In genomic region chr14:26639251-26639650, GRCm38 (mm10) we compare ENCODE assay signal across 8 mouse cellular contexts. TPM values are rescaled to one million over a fixed set of nuclear protein-coding genes. Genes with fewer than 3 reads are reported as not detected.
DNase-seq lines count a peak whose midpoint lies in the region; ATAC-seq and TF ChIP-seq lines count a peak whose summit lies in the region.

No protein-coding gene starts in this region.

- peak overlapping the region; percentile 97; the same call in 1 of the 2 replicates for H3K27ac ChIP-seq in kidney, postnatal 0 days
- H3K27ac ChIP-seq in heart, embryonic 15.5 days = peak overlapping the region; percentile 97
- H3K27ac ChIP-seq in liver, embryonic 16.5 days (ENCODE audit: low read length) = peak overlapping the region; percentile 58

- WGBS in kidney, postnatal 0 days = 2% methylated on average over 11 of the region's 11 CpGs
- whole genome bisulfite sequencing in heart, embryonic 15.5 days = 6% methylated on average over 11 of the region's 11 CpGs
- 4% methylated on average over 11 of the region's 11 CpGs for WGBS in liver, embryonic 16.5 days (ENCODE audit: insufficient replicate concordance)

- no peaks in the 10 kb centered on the region for H3K36me3 ChIP-seq in kidney, postnatal 0 days (ENCODE audit: insufficient read depth, low read length)
- no peaks in the 10 kb centered on the region for H3K36me3 ChIP-seq in heart, embryonic 15.5 days
- H3K36me3 ChIP-seq in liver, embryonic 16.5 days (ENCODE audit: control insufficient read depth, insufficient read depth) = no peaks in the 10 kb centered on the region

- DNase-seq in kidney, postnatal 0 days (ENCODE audit: low spot score) = peak; percentile 51
- DNase-seq in kidney, adult 9 months = no peak
- DNase-seq in T-cell, adult 2 months (ENCODE audit: low spot score) = peak; percentile 39
- peak; percentile 6 for DNase-seq in yolk sac, embryonic 10.5 days (ENCODE audit: low spot score)
- no peak for DNase-seq in layer of hippocampus, postnatal 14 days (ENCODE audit: low spot score in 2 of 2)
- DNase-seq in adrenal gland, postnatal 10 days = no peak

- peak overlapping the region; percentile 97 for H3K9ac ChIP-seq in kidney, postnatal 0 days (ENCODE audit: low read depth, low read length)
- H3K9ac ChIP-seq in heart, embryonic 15.5 days = peak overlapping the region; percentile 94
- H3K9ac ChIP-seq in liver, embryonic 16.5 days (ENCODE audit: low read depth, low read length) = peak overlapping the region; percentile 95

- no peak for ATAC-seq in kidney, postnatal 0 days (replicated peaks; ENCODE audit: low FRiP score, low read depth)
- no peak for ATAC-seq in heart, embryonic 15.5 days (replicated peaks; ENCODE audit: insufficient number of reproducible peaks, insufficient read depth, low FRiP score, low read depth)
- ATAC-seq in liver, embryonic 16.5 days (ENCODE audit: low read depth) = no peak

- no peaks in the 10 kb centered on the region for H3K9me3 ChIP-seq in kidney, postnatal 0 days (replicated peaks; ENCODE audit: low read length)
- no peaks in the 10 kb centered on the region for H3K9me3 ChIP-seq in heart, embryonic 15.5 days (replicated peaks)
- H3K9me3 ChIP-seq in liver, embryonic 16.5 days (replicated peaks; ENCODE audit: control insufficient read depth, low read length) = no peaks in the 10 kb centered on the region

- no peaks in the 10 kb centered on the region for H3K27me3 ChIP-seq in kidney, postnatal 0 days (ENCODE audit: insufficient read depth, low read length)
- H3K27me3 ChIP-seq in heart, embryonic 15.5 days = no peaks in the 10 kb centered on the region
- no peaks in the 10 kb centered on the region for H3K27me3 ChIP-seq in liver, embryonic 16.5 days (ENCODE audit: control insufficient read depth, insufficient read depth, low read depth, low read length)

- peak overlapping the region; percentile 99 for H3K4me3 ChIP-seq in kidney, postnatal 0 days (replicated peaks; ENCODE audit: low read depth, low read length)
- peak overlapping the region; percentile 86 for H3K4me3 ChIP-seq in heart, embryonic 15.5 days
- peak overlapping the region; percentile 94 for H3K4me3 ChIP-seq in liver, embryonic 16.5 days (ENCODE audit: low read depth, low read length)

- peak overlapping the region; percentile 75 for H3K4me2 ChIP-seq in kidney, postnatal 0 days (ENCODE audit: low read length)
- H3K4me2 ChIP-seq in heart, embryonic 15.5 days = peak overlapping the region; percentile 76
- H3K4me2 ChIP-seq in liver, embryonic 16.5 days (ENCODE audit: low read depth, low read length) = peak overlapping the region; percentile 88

- no peak for TF ChIP-seq CTCF in kidney, postnatal 0 days (IDR thresholded peaks at IDR 0.05; ENCODE audit: low read depth)

- peaks cover 5% of the 10 kb centered on the region; the same call in 1 of the 2 replicates for H3K4me1 ChIP-seq in kidney, postnatal 0 days (replicated peaks; ENCODE audit: insufficient read depth, low read length)
- H3K4me1 ChIP-seq in heart, embryonic 15.5 days (replicated peaks) = peaks cover 15% of the 10 kb centered on the region
- H3K4me1 ChIP-seq in liver, embryonic 16.5 days (ENCODE audit: control insufficient read depth, low read depth, low read length) = peaks cover 20% of the 10 kb centered on the region

RNA-seq across cellular contexts. Expression of gene Arf4, which starts 1.4 kb away (rescaled TPM):
- polyA plus RNA-seq in kidney, postnatal 0 days (2015; fragmentation: Nextera tagmentation; extraction: Ambion mirVana) = 519 and 548 TPM in 2 replicates
- 391 and 431 TPM in 2 replicates for polyA plus RNA-seq in heart, embryonic 15.5 days (2015; fragmentation: Nextera tagmentation; extraction: Ambion mirVana)
- 154 and 161 TPM in 2 replicates for polyA plus RNA-seq in liver, embryonic 16.5 days (2015; fragmentation: Nextera tagmentation; extraction: Ambion mirVana)
- 100 to 1,000 TPM; 145 to 150 TPM for total RNA-seq in layer of hippocampus, postnatal 14 days (2021)
- total RNA-seq in adrenal gland, postnatal 10 days (2021) = 100 to 1,000 TPM; 168 to 191 TPM

RNA-seq across cellular contexts. Expression of gene Pde12, which starts 30.4 kb away (rescaled TPM):
- polyA plus RNA-seq in kidney, postnatal 0 days (2015; fragmentation: Nextera tagmentation; extraction: Ambion mirVana) = 8.8 and 9.2 TPM in 2 replicates
- 7.1 and 8.0 TPM in 2 replicates for polyA plus RNA-seq in heart, embryonic 15.5 days (2015; fragmentation: Nextera tagmentation; extraction: Ambion mirVana)
- 4.6 TPM in 2 replicates for polyA plus RNA-seq in liver, embryonic 16.5 days (2015; fragmentation: Nextera tagmentation; extraction: Ambion mirVana)
- total RNA-seq in layer of hippocampus, postnatal 14 days (2021) = 1 to 10 TPM; 7.8 to 8.7 TPM
- total RNA-seq in adrenal gland, postnatal 10 days (2021) = 1 to 10 TPM; 7.5 to 8.5 TPM

RNA-seq across cellular contexts. Expression of gene Dnah12, which starts 53.8 kb away (rescaled TPM):
- polyA plus RNA-seq in kidney, postnatal 0 days (2015; fragmentation: Nextera tagmentation; extraction: Ambion mirVana) = 0.26 and 0.41 TPM in 2 replicates
- 0.09 TPM in 2 replicates for polyA plus RNA-seq in heart, embryonic 15.5 days (2015; fragmentation: Nextera tagmentation; extraction: Ambion mirVana)
- polyA plus RNA-seq in liver, embryonic 16.5 days (2015; fragmentation: Nextera tagmentation; extraction: Ambion mirVana) = 0.01 and 0.02 TPM in 2 replicates
- 1 to 10 TPM in 1 of 2 experiments, under 1 TPM in 1; 0.62 to 1.0 TPM for total RNA-seq in layer of hippocampus, postnatal 14 days (2021)
- under 1 TPM in 1 of 2 experiments, not detected in 1; 0.03 TPM for total RNA-seq in adrenal gland, postnatal 10 days (2021)

Comparison
In these comparisons a context has a peak if more than half of its experiments do, and no peak if none do; other contexts are left out.
1. DNase-seq: peak in kidney, postnatal 0 days (single experiment), T-cell, adult 2 months (single experiment) and yolk sac, embryonic 10.5 days (single experiment); none in kidney, adult 9 months (single experiment), layer of hippocampus, postnatal 14 days (0 of 2) and adrenal gland, postnatal 10 days (single experiment).
2. Peak in every context shown above with its lines, with median percentiles within 50 percentile points of each other: H3K27ac ChIP-seq, H3K4me2 ChIP-seq, H3K4me3 ChIP-seq and H3K9ac ChIP-seq.